Mouse (Mus musculus) kidney, adult 2 months (tissue): ENCODE results near the gene Daw1.

Source experiments
- CTCF ChIP-seq: fragments of 200-500 bp; conservative IDR thresholded peaks from 2 replicates; pipeline ENCODE4 v1.5.1; 2011; ENCODE audit warnings: low read depth, mild to moderate bottlenecking, control low read depth, low read length, moderate library complexity, mixed read lengths; ENCODE audit not compliant: insufficient read depth, insufficient read length
- POLR2A ChIP-seq: fragments of 200-500 bp; IDR thresholded peaks from one replicate; pipeline ENCODE4 v1.6.1; 2011; ENCODE audit warnings: low read depth, low read length, control low read depth

- peak; percentile 75 for TF ChIP-seq CTCF
- TF ChIP-seq POLR2A, result no peak
Observed at GRCm38 (mm10) chr1:83187154-83187553, 27.6 kb downstream of the Daw1 start.
